Comparison of ENCODE assay signal across 8 mouse cellular contexts in genomic region chr3:100422392-100423167, GRCm38 (mm10).
A peak's percentile ranks its signal among the peaks of the same experiment; 100 is the strongest.
DNase-seq lines count a peak whose midpoint lies in the region; ATAC-seq and TF ChIP-seq lines count a peak whose summit lies in the region.

No protein-coding gene starts in this region.

- H3K36me3 ChIP-seq in forebrain, embryonic 11.5 days (ENCODE audit: control insufficient read depth, insufficient read depth, low read length): no peaks in the 10 kb centered on the region
- H3K36me3 ChIP-seq in forebrain, embryonic 13.5 days (ENCODE audit: poor library complexity, severe bottlenecking): no peaks in the 10 kb centered on the region
- no peaks in the 10 kb centered on the region for H3K36me3 ChIP-seq in thymus, adult 2 months (ENCODE audit: control insufficient read depth, insufficient read depth, low read length)

- H3K9ac ChIP-seq in forebrain, embryonic 11.5 days (ENCODE audit: low read length): no peak overlapping the region
- H3K9ac ChIP-seq in forebrain, embryonic 13.5 days: no peak overlapping the region

- no peaks in the 10 kb centered on the region for H3K9me3 ChIP-seq in forebrain, embryonic 11.5 days (ENCODE audit: control insufficient read depth, low read length)
- no peaks in the 10 kb centered on the region for H3K9me3 ChIP-seq in forebrain, embryonic 13.5 days (replicated peaks)

- H3K4me3 ChIP-seq in forebrain, embryonic 11.5 days (ENCODE audit: low read depth, low read length): no peak overlapping the region
- no peak overlapping the region for H3K4me3 ChIP-seq in forebrain, embryonic 13.5 days
- H3K4me3 ChIP-seq in embryonic fibroblast, embryonic 13.5 days (ENCODE audit: insufficient read depth, low read length): no peak overlapping the region
- H3K4me3 ChIP-seq in thymus, adult 2 months (ENCODE audit: control insufficient read depth, insufficient read depth, low read length): no peak overlapping the region

- no peak overlapping the region for H3K27ac ChIP-seq in forebrain, embryonic 11.5 days (ENCODE audit: low read depth, low read length)
- H3K27ac ChIP-seq in forebrain, embryonic 13.5 days: no peak overlapping the region
- no peak overlapping the region for H3K27ac ChIP-seq in embryonic fibroblast, embryonic 13.5 days (ENCODE audit: insufficient read depth, low read length)
- H3K27ac ChIP-seq in thymus, adult 2 months (ENCODE audit: control insufficient read depth, insufficient read depth, low read length): no peak overlapping the region

- 77% methylated on average over 10 of the region's 10 CpGs for WGBS in forebrain, embryonic 11.5 days
- WGBS in forebrain, embryonic 13.5 days: 76% methylated on average over 10 of the region's 10 CpGs
- 81% methylated on average over 10 of the region's 10 CpGs for WGBS in thymus, adult 2 months

- peaks cover 6% of the 10 kb centered on the region; the same call in 1 of the 2 replicates for H3K4me1 ChIP-seq in forebrain, embryonic 11.5 days (replicated peaks; ENCODE audit: control insufficient read depth, insufficient read depth, low read length)
- H3K4me1 ChIP-seq in forebrain, embryonic 13.5 days: peaks cover 3% of the 10 kb centered on the region
- no peaks in the 10 kb centered on the region for H3K4me1 ChIP-seq in embryonic fibroblast, embryonic 13.5 days (ENCODE audit: control insufficient read depth, insufficient read depth, low read length)
- no peaks in the 10 kb centered on the region for H3K4me1 ChIP-seq in thymus, adult 2 months (replicated peaks; ENCODE audit: control insufficient read depth, insufficient read depth, low read length)

- no peak overlapping the region for H3K4me2 ChIP-seq in forebrain, embryonic 11.5 days (ENCODE audit: low read depth, low read length, severe bottlenecking)
- no peak overlapping the region for H3K4me2 ChIP-seq in forebrain, embryonic 13.5 days

- TF ChIP-seq CTCF in embryonic fibroblast, embryonic 13.5 days (IDR thresholded peaks at IDR 0.05; ENCODE audit: borderline replicate concordance, insufficient read depth, low read length): peak; percentile 3; the same call in 1 of the 2 replicates
- TF ChIP-seq CTCF in thymus, adult 2 months (IDR thresholded peaks at IDR 0.05; ENCODE audit: borderline replicate concordance, control insufficient read depth, extremely low read depth, insufficient read depth, low read length, poor library complexity): no peak

- 0 out of 2 replicates have a peak, but pooled peaks have one; percentile 43 for ATAC-seq in forebrain, embryonic 11.5 days (replicated peaks; ENCODE audit: low FRiP score)
- no peak; the same call in 1 of the 2 replicates for ATAC-seq in forebrain, embryonic 13.5 days
- peak; percentile 86 for ATAC-seq in megakaryocyte progenitor cell, adult 5-6 weeks (replicated peaks; ENCODE audit: poor library complexity)

- H3K27me3 ChIP-seq in forebrain, embryonic 11.5 days (ENCODE audit: control insufficient read depth, insufficient read depth, low read length): no peaks in the 10 kb centered on the region; the same call in 1 of the 2 replicates
- H3K27me3 ChIP-seq in forebrain, embryonic 13.5 days: no peaks in the 10 kb centered on the region
- H3K27me3 ChIP-seq in thymus, adult 2 months (ENCODE audit: control insufficient read depth, insufficient read depth, low read length): no peaks in the 10 kb centered on the region

- no peak for TF ChIP-seq POLR2A in embryonic fibroblast, embryonic 13.5 days (IDR thresholded peaks at IDR 0.05; ENCODE audit: low read depth, low read length)
- no peak for TF ChIP-seq POLR2A in thymus, adult 2 months (IDR thresholded peaks at IDR 0.05; ENCODE audit: control insufficient read depth, extremely low read depth, insufficient read depth, low read length, poor library complexity)

- DNase-seq in forebrain, embryonic 11.5 days (ENCODE audit: low spot score): peak; percentile 69
- peak; percentile 65 for DNase-seq in 416B (ENCODE audit: low read depth)
- DNase-seq in adrenal gland, postnatal 10 days: peak; percentile 76
- peak; percentile 69 for DNase-seq in kidney, postnatal 10 days
- peak; percentile 65 for DNase-seq in thymus, adult 2 months
